Mouse (Mus musculus) lung, postnatal 14 days (tissue): ENCODE measurements around the gene Chst14.

Source experiments
- DNase-seq: peaks from one replicate; pipeline ENCODE4 v3.0.0; 2021

Gene Chst14

DNA sequence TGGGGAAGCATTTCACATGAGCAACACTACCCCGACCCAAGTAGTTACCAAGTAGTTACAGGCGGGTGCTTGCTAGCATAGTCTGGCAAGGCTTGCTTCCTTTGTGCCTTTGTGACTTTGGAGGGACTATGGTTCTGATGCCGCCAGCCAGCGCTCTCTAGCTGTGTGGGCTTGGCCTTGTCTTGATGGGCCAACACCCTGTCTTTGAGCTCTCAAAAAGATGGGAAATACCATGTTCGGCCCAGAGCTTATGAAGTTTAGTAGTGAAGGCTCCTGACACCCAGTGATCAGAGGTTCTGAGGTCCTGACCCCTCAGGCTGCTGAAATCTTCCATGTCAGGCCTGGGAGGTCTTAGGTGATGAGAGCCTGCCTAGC is 20.2 kb upstream of the Chst14 start:
- DNase-seq, result no peak

DNA sequence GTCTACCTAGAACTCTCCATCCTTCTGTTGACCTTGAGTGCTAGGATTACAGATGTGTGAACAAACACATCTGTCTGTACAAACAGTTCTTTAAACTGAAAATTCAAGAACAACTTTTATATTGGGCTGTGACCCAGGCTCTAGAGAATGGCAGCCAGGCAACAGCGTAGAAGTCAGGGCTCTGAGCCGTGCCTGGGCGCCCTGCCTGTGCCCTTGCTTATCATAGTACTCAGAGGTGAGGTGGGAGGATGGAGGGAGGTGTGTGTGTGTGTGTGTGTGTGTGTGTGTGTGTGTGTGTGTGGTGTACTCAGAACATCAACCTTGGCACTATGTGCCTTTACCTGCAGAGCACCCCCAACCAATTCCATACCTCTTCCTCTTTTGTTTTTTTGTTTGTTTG is 18.5 kb upstream of the Chst14 start:
- no peak for DNase-seq

DNA sequence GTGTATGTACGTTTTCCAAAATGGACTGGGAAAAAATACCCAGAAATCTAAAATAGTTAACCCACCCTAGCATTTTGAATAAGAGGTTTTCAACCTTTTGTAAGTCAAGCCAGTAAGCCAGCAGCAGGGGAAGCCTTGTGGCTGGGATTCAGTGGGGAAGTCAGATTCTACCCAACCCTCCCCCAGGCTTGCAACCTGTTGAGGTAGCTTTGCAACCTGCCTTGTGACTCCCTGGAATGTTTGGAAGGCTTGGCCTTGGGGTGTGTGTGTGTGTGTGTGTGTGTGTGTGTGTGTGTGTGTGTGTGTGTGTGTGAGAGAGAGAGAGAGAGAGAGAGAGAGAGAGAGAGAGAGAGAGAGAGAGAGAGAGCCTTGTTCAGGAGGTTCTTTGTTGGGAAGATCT is 17.1 kb upstream of the Chst14 start:
- no peak for DNase-seq

DNA sequence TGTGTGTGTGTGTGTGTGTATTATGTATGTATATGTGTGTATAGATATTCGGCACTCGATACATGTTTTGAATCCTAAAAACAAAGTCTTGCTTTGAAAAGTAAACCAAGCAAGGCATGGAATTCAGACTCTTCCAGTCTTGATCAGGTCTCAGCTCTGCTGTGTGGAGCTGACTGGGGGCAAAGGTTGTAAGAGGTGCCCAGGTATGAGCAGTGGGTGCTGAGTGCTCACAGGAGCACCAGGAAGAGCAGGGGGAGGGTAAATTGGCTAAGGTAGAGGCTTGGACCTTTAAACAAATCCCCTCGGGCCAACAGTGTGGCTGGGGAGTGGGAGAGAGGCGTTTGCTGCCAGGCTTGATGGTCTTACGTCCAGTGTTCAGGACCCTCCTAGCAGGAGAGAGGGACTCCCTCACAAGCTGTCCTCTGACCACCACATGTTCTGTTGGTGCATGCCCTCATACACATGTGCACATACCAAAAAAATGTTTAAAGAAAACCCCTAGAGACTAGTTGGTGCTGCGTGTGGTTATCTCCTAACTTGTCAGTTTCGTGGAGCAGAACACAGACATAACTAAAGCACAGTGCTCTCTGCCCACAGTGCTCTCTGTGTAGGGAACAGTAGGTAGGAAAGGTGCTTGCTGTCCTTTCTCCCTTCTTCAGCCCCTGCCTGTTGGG is 15.6 kb upstream of the Chst14 start:
- no peak for DNase-seq

DNA sequence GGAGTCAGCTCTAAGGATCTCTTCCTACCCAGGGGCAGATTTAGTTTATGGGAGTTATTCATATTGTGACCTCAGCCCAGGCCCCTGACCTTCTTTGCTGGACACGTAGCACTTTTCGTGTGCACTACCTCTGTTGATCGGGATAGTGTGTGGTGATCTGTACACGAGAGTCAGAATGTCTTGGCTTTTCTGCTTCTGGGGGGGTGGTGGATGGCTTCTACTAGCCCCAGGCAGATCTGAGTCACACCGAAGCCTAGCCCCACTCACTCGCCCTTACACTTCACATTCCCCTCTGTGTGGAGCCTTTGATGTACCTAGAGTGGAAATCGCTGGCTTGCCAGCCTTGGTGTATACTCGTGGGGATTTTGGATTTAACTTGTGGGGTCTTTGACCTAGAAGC is 13.6 kb upstream of the Chst14 start:
- no peak for DNase-seq

DNA sequence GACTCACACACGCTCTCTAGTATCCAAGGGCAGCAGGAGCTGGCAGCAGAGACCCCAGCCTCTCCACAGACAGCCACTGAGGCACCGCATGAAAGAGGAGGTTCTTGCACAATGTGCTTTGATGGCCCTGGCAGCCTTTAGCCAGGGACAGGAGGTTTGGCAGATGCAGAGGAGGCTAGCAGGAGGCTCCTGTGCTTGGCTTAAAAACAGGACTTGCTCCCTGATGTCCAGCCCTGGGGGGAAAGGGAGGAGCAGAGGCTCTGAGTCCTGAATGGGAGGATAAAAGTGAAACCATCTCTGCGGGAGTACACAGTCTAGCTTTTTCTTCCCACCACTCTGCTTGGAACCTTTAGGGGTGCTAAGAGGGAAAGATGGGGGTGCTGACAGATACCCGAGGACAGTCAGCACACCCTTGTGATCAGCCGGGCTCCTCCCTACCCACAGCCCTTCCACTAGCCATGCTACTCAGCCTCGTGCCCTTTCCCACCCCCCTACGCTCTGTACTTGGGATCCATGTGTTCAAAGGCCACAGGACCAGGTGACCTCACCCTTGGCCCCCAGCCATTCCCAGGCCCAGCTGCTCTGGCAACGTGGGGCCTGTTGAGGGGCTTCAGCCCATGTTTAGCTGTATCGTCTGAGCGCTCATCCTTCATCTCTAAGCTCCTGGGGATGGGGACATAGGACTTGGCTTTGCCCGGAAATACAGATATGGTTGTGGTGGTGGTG is 12.6 kb upstream of the Chst14 start:
- no peak for DNase-seq

DNA sequence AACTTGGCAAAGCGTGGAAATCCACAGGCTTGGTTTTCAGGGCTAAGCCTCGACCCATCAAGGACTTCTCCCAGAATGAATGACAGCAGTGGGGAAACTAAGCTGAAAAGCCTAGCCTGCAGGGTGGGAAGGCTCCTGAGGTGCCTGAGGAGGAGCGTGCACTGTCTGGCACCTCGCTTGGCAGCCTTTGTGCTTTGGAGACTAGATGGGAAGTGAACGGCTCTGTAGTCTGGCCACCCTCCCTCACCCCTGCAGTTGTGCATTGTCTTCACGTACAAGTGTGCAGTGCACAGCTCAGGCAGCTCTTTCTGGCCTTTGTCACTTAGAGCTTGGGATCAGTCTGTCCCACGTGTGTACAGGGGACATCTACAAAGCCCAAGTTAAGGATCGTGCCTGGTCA is 11.6 kb upstream of the Chst14 start:
- no peak for DNase-seq

DNA sequence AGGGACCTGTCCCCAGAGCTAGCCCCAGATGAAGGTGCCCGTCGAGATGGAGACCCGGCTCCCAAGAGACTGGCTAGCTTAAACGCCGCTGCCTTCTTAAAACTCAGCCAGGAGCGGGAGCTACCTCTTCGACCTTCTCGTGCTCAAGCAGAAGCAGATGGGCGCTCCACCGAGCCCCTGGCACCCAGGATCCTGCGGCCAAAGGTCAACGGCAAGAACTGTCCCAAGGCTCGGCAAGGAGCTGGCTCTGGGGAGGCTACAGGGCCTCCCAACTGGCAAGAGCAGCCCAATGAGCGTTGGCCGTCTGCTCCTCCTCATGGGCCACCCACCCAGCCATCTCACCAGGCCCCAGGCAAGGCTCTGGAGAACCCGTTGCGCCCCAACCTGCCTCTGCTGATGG is 9.9 kb upstream of the Chst14 start:
- DNase-seq, result no peak

DNA sequence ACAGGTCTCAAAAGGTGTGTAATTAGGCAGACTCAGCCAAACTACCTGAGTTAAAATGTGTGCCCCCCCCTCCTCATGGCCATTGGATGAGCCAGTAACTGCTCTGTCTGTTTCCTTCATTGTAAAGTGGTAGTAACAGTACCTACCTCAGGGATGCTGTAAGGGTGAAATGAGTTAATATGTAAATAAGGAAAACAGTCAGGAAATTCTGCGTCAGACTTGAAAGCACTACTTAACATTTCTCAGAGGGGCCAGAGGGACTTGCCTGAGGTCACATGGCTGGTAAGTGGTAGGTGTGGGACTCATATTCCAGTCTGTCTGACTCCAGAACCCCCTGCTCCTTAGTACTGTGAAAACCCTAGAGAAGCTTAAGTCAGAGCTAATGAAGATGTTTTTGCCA is 7.8 kb upstream of the Chst14 start:
- no peak for DNase-seq

DNA sequence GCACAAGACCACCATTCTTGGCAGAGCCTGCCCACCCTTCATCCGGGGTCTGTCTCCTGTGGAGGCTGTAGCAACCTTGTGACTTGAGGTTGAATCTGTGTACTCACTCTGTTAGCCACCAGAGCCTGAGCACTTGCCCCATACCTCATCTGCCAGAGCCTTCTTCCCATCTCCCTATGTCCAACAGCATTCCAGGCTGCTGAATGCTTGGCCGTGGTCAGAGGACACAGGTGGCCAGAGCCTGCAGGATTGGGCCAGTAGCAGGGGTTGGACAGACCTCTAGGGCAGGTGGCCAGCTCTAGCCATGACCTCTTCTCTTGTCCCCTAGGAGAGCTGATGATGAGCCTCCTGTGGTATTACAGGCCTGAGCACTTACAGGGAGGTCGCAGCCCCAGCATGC is 5.9 kb upstream of the Chst14 start:
- DNase-seq, result no peak

DNA sequence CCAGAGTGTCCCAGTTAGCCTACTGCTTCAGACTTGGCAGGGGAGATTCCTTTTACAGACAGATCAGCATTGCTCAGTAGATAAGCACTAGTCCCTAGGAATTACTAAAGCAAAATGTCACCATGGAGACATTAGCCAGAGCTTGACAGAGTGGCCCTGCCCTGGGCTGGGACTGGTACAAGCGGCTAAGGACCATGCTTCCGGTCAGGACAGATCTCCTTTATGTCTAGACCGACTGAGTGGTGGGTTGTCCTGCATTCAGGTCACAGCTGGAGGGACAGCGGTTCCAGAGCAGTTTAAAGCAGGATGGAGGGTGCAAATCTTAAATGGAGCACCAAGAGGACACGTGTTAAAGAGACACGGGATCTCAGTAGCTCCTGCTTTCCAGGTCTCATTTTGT is 344 bp upstream of the Chst14 start:
- DNase-seq, result no peak

DNA sequence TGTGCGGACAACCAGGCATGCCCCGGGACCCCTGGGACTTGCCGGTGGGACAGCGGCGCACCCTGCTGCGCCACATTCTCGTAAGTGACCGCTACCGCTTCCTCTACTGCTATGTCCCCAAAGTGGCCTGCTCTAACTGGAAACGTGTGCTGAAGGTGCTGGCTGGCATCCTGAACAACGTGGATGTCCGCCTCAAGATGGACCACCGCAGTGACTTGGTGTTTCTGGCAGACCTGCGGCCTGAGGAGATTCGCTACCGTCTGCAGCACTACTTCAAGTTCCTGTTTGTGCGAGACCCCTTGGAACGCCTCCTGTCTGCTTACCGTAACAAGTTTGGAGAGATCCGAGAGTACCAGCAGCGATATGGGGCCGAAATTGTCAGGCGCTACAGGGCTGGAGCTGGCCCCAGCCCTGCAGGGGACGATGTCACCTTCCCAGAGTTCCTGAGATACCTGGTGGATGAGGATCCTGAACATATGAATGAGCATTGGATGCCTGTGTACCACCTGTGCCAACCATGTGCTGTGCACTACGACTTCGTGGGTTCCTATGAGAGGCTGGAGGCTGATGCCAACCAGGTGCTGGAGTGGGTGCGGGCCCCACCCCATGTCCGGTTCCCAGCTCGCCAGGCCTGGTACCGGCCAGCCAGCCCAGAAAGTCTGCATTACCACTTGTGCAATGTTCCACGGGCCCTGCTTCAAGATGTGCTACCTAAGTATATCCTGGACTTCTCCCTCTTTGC is 873 bp downstream of the Chst14 start:
- DNase-seq, result no peak

DNA sequence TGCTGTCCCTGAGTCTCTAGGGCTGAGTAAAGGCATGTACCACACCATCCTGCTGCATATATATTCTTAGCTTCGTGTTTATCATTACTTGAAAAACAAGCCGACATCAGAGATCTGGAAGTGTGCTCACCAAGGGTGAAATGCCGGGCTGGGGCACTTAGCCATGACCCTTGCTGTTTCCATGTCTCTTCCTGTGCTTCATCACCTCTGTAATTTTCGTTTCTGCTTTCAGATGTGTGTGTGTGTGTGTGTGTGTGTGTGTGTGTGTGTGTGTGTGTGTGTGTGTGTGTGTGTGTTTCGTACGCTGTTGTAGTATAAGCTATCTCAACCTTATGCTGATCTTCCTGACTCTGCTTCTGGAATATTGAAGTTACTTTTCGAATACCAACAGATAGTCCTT is 15.0 kb downstream of the Chst14 start:
- no peak for DNase-seq

DNA sequence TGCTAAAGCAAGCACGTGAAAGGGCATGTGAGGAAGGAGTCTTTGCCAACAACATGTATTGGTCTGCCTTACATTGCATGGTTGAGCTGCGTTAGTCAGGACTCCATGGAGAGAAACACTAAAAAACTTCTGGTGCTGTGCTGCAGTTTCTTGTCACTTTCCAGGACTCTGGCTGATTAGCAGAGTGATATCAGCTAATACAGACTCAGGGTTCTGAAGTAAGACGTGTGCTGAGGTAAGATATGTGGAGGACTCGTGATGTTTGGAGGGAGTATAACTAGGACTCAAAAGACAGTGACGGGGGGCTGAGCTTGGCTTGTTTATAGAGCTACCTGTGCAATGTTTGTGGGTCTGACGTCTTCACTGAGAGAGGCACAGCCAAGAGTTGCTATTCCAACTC is 16.9 kb downstream of the Chst14 start:
- DNase-seq, result no peak

DNA sequence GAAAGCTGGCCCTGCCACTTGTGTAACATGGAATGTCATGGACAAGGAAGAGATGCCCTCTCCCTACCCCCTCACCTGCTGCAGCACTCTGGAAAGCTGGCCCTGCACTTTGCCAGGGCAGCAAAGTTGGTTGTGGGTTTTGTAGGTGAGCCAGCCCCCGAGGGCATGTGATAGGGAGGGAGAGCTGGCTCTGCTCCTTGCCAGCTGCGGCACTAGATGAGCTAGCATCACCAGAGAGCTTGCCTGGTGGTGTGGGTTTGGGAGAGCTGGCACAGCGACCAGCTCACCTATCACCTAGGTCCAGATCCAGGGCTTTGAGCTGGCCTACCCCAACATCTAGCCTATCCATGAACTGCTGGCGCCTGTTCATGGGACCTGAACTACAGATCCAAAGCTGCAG is 22.5 kb downstream of the Chst14 start:
- no peak for DNase-seq

DNA sequence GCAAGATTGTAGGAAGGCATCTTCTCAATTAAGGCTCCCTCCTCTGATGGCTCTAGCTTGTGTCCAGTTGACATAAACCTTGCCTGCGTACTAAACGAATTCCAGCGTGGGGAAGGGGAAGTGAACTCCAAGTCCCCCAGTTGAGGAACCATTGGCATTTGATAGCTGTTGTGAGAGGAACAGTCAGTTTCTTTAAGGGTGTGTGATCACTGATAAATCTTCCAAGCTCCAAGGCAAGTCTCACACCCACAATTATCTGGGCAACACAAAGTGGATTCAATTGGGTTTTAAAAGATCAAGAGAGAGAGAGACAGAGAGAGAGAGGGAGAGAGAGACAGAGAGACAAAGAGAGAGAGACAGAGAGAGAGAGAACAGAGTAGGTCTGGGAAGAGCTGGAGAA is 23.4 kb downstream of the Chst14 start:
- DNase-seq, result no peak

DNA sequence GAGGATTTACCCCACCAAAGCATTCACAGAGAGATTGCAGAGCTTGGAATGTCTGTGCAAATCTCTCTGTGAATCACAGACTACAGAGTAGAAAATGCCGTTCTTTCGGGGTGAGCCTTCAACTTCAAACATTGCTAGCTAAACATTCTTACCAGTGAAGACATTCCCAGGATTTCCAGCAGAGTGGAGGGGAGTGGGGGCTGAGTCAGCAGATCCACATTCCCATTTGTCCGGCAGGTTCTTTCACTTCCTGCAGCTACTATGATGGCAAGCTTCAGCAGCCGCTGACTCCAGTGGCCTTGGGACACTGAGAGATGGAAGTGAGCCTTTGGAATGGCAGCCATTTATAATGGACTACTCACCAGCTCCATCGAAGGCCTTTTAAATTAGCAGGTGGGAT is 30.2 kb downstream of the Chst14 start:
- no peak for DNase-seq

DNA sequence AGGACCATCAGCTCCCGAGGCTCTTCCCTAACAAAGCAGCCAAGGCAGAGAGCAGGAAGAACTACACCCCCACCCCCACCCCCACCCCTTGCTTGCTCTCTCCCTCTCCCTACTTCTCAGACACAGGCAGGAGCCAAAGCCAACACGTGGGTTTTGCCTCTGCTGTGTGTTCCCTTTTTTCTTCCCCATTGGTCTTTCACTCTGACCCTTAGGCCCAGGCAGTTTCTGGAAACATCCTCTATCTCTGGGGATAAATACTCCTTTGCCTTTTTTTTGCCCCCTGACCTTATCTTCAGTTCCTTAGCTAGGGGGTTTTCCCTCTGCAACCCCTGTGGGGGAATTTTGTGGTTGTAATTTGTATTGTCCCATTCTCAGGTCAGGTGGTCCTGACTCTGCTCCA is 33.3 kb downstream of the Chst14 start:
- DNase-seq, result no peak

DNA sequence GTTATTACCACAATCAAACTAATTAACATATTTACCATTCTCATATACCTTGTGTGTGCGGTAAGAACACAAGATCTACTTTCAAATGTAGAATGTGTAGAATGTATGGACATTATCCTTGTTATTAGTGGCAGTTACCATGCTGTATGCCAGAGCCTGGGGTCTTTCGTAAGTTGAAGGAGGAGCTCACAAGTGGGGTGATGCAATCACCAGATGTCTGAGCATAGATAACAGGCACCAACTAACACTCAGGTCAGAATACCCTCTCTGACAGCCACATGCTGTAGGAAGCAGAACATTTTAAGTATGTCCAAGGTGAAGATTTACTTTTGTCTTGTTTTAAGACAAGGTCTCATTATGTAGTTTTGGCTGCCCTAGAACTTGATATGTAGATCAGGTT is 34.1 kb downstream of the Chst14 start:
- no peak for DNase-seq

DNA sequence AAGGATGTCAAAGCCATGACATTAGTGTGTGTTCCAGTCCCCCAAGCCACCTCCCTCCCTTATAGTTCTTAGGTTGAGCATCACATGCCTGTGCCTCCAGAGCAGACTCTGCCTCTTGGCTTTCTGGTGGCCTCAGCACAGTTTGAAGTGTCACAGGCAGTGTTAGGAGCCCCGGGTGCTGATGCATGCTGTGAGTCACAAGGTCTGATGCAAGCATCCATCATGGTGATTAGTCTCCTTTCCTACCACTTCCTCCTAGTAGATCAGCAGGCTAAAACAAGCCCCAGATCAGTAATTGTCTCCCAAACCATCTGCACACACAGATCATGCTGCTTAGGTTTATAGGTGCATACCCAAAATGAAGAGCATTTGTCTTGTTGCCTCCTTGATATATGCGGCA is 35.2 kb downstream of the Chst14 start:
- DNase-seq, result no peak

DNA sequence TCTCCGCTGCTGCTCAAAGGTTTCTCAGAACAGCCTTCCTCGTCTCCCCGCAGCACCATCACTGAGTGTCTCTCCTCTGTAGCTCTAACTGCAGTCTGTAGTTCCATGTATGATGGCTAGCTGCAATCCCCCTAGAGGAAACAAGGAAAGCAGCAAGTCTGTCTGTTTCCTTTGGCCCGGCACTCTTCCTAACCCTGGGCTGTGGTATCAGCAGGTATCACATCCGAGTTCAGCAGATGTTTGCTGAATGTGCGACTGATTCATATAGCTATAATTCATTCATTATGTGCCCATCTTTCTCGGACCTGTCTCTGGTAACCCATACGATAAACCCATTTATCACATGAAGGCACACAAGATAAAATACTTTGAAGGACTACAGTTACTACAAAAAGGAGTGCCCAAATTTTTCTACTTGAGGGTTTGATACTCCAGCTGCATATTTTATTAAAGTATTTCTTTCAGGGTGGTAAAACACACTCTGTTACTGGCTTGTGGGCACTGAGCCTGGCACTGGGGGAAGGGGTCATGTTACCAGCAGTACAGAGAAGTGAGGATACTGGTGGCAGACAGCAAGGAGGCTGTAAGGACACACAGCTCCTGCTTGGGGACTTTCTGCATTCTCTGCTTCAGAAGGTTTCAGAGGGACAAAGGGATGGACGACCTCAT is 36.8 kb downstream of the Chst14 start:
- DNase-seq, result no peak

DNA sequence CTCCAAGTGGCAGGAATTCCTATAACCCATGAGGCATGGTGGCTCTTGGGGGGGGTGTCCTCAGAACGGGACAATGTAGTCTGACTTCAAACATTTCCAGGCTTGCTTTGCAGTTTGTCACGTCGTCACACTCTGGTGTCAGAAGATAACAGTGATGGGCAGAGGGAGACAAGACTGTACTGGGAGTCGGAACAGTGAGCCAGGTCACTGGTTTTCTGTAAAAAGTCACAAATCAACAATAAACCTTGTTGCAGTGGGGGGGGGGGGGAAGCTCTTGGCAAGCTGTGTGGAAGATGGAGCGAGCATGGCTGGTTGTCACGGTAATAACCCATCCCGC is 37.3 kb downstream of the Chst14 start:
- no peak for DNase-seq

DNA sequence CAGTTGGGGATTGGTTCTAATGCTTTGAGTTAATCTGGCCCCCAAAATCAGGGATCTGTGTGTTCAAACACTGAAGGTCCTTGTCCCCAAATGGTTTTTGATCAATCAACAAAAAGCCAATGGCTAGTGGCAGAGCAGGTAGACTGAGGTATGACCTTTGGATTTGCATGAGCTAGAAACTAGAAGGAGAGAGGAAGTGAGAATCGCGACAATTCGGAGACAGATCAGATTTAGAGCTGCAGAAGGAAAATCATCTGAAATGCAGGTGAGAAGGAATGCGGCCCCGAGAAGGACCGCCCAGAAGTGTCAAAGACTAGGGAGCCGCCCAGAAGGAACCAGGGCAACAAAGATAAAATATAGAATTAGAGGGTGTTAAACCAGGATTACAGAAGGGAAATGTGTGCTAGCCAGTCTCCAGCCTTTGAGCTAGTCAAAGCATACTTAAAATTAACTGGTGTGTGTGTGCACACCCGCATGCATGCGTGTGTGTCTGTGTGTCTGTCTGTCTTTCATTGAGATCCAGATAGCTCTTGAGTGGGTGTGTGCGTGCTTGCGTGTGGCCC is 43.4 kb downstream of the Chst14 start:
- no peak for DNase-seq

DNA sequence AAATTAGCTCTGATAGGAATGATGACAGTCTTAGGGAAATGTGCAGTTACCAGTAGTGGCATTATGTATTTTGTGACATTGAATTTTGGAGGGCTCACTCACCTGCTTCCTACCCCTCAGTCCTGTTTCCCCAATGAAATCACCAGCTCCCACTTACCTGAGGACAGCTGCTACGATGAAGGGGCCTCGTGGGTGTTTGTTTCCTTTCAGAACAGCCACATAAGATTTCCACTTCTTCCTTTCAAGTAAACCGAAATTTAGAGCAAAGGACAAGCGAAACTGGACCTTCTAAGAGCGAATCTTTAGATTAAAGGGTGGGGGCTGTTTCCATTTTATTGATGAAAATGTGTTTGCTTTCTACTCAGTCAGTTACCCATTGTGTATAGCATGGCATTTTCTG is 45.8 kb downstream of the Chst14 start:
- no peak for DNase-seq
